Mouse (Mus musculus) urinary bladder, postnatal 4 days (tissue): ENCODE measurements around the gene Lrif1.
"Not testable (repeated sequence)": the region's sequence is repeated elsewhere in the genome, so short reads cannot be mapped to it uniquely, and the experiment has no call there.

Experiments used
- DNase-seq, 2 experiments: peaks; one replicate each; pipeline ENCODE4 v3.0.0; 2021 to 2022; ENCODE audit warnings: low spot score in 2 of 2

Gene Lrif1

GRCm38 (mm10) chr3:106684830-106685229, at the start of gene Lrif1:
Lrif1 (plus strand) TSS chr3:106684987.
- peak; percentile 44 to 70 for DNase-seq

GRCm38 (mm10) chr3:106672811-106673210, 12.0 kb upstream of the Lrif1 start:
- not testable (repeated sequence) for DNase-seq

GRCm38 (mm10) chr3:106685381-106685780, 594 bp downstream of the Lrif1 start:
- DNase-seq: no peak

DNA sequence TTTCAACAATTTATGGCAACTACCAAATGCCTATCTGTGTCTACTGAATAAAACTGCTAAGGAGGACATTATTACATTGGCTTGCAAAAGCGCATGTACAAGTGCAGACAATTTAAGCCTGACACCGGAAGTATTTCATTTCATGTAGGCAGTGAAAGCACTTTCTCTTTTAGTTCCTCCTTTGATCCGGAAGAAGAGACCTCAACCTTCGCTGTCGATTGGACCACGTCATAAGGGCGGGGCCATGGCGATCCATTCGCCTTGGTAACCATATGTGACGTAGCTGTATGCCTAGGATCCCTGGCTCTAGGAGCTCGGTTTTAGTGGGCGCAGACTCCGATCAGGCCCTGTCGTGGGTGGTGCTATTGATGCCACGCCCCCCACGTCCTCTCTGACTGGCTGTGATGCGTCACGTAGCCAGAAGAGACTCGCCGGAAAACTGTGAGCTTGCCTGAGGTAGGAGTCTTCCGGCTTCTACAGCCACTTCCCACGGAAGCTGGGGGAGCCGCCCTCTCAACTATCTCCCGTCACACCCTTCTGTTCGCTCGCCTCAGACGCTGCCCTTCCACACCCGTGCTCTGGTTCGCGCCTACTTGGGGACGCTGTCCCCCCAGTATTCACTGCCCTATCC, 36.7 kb downstream of the Lrif1 start:
- peak; percentile 95 to 96 for DNase-seq

DNA sequence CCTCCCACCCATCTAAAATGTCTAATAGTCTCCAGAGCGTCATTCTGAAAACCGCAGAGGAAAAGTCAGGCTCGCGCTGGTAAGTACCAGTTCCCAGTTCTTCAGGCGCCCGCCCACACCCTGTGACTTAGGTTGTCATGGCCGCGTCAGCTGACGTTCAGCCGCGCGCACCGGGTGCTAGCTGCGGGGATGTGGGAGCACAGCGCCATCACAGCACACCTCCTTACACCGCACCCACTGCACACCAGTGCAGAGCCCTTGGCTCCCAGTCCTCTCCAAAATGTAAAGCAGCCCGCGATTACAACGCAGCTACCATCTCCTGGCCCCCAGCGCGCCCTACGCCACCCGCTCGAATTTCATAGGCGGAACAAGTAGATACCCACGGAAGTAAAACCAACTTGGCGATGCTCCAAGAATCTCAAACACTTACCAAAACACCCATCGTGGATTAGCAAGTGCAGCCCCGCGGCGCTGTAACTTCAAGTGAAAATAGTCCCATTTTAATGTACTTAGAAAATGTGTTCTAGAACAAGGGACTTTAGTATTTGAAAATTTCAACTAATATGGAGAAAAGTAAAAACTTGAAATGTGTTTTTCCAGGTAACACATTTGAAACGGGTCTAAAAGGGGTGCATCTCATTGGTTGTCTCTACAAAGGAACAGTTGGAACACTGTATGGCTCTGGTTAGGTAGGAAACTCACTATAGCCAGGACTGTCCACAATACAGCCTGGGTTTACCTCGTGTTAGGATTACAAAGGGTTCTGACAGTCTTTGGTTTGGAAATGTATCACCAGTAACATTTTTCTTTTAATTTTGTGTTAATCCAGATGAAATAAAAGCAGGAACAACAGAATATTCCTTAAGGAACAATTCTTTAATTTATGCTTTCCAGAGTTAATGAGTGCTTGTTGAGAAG, 37.5 kb downstream of the Lrif1 start:
- peak; percentile 79 to 80 for DNase-seq

DNA sequence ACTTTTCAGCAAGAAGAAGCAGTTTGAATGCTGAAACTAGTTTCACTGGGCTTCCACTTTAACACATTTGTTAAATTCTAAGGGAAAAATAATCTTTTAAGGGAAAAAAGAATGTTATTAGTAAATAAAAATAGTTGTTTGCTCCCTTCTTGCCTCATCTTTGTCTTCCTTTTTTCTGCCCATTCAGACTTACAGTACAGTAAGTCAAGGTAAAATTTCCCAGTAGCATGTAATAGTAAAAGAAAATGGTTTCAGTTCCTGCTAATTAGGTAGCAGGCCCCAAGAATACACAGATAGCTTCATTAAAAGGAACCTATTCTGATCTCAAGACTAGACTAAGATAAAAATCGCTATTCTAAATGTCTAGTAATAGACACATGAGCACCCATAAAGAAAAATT, 71.1 kb downstream of the Lrif1 start:
- DNase-seq: no peak

DNA sequence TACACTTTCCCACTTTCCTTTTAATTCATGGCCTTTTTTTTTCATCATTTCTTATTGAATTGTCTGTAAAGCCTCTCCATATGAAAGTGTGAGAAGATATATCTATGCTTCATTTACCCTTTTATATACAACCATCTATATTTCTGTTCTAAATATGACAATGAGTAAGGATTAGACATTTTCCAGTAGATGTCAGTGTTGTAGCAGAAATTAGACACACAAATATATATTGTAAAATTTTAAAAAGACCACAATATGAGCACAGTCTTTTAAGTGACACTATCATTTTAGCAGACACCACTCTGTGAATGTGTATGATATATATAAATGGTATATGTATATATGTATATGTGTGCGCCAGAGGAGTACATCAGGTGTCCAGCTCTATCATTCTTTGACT, 87.0 kb downstream of the Lrif1 start:
- DNase-seq: no peak

DNA sequence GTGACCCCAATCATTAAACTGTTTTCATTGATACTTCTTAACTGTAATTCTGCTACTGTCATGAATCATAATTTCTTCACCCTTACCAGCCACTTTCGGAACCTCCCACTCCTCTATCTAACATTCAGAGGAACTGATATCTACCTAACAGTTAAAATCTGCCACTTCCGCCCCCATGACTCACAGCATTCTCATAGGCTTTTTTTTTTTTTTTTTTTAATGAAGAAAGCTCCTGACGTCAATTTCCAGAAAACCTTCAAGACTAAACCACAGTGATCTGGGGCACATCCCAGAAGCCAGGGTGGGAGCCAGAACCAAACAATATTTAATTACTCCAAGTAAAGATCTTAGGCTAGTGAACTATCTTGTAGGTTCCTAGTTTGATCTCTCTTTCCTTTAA, 100.3 kb downstream of the Lrif1 start:
- no peak for DNase-seq
